Comparison of ENCODE assay signal across 8 mouse cellular contexts in genomic region chr6:38552636-38553000, GRCm38 (mm10). TPM values are rescaled to one million over a fixed set of nuclear protein-coding genes. Genes with fewer than 3 reads are reported as not detected.
A peak's percentile ranks its signal among the peaks of the same experiment; 100 is the strongest.
DNase-seq lines count a peak whose midpoint lies in the region; ATAC-seq and TF ChIP-seq lines count a peak whose summit lies in the region.

No protein-coding gene starts in this region.

- H3K36me3 ChIP-seq in heart, postnatal 0 days (replicated peaks; ENCODE audit: control insufficient read depth, insufficient read depth, low read length) = 0 out of 2 replicates have a peak, but pooled peaks cover 5% of the 10 kb centered on the region
- no peaks in the 10 kb centered on the region for H3K36me3 ChIP-seq in hindbrain, embryonic 12.5 days
- peaks cover 36% of the 10 kb centered on the region for H3K36me3 ChIP-seq in midbrain, embryonic 10.5 days

- DNase-seq in heart, postnatal 0 days (ENCODE audit: low spot score) = no peak
- no peak for DNase-seq in heart, adult 11 months
- no peak for DNase-seq in midbrain, embryonic 10.5 days (ENCODE audit: low spot score)
- no peak for DNase-seq in layer of hippocampus, adult 8-10 months (ENCODE audit: low spot score in 2 of 2)
- DNase-seq in MN1 (ENCODE audit: low spot score) = no peak
- no peak for DNase-seq in right cerebral cortex, postnatal 10 days (ENCODE audit: low spot score in 2 of 2)

- H3K4me2 ChIP-seq in heart, postnatal 0 days (ENCODE audit: low read depth, low read length) = peak overlapping the region; percentile 56
- peak overlapping the region; percentile 48 for H3K4me2 ChIP-seq in hindbrain, embryonic 12.5 days (replicated peaks)

- no peak for TF ChIP-seq POLR2A in bone marrow, adult 2 months (IDR thresholded peaks at IDR 0.05; ENCODE audit: borderline replicate concordance, control insufficient read depth, low read depth, low read length)

- H3K4me3 ChIP-seq in heart, postnatal 0 days (ENCODE audit: low read depth, low read length) = peak overlapping the region; percentile 78
- peak overlapping the region; percentile 92 for H3K4me3 ChIP-seq in bone marrow, adult 2 months (replicated peaks; ENCODE audit: control insufficient read depth, low read depth, low read length)
- H3K4me3 ChIP-seq in hindbrain, embryonic 12.5 days = peak overlapping the region; percentile 77
- peak overlapping the region; percentile 89 for H3K4me3 ChIP-seq in midbrain, embryonic 10.5 days

- H3K9me3 ChIP-seq in heart, postnatal 0 days (replicated peaks; ENCODE audit: control insufficient read depth, low read length) = no peaks in the 10 kb centered on the region
- no peaks in the 10 kb centered on the region for H3K9me3 ChIP-seq in hindbrain, embryonic 12.5 days (replicated peaks)
- H3K9me3 ChIP-seq in midbrain, embryonic 10.5 days (replicated peaks) = no peaks in the 10 kb centered on the region

- peaks cover 10% of the 10 kb centered on the region for H3K4me1 ChIP-seq in heart, postnatal 0 days (ENCODE audit: control insufficient read depth, insufficient read depth)
- no peaks in the 10 kb centered on the region; the same call in 1 of the 2 replicates for H3K4me1 ChIP-seq in bone marrow, adult 2 months (ENCODE audit: control insufficient read depth, insufficient read depth, low read length)
- peaks cover 8% of the 10 kb centered on the region for H3K4me1 ChIP-seq in hindbrain, embryonic 12.5 days
- peaks cover 29% of the 10 kb centered on the region for H3K4me1 ChIP-seq in midbrain, embryonic 10.5 days

- H3K27me3 ChIP-seq in heart, postnatal 0 days (ENCODE audit: control insufficient read depth, insufficient read depth, low read length) = no peaks in the 10 kb centered on the region
- no peaks in the 10 kb centered on the region for H3K27me3 ChIP-seq in hindbrain, embryonic 12.5 days
- H3K27me3 ChIP-seq in midbrain, embryonic 10.5 days (ENCODE audit: low read depth, poor library complexity, severe bottlenecking) = no peaks in the 10 kb centered on the region

- WGBS in heart, postnatal 0 days = 14% methylated on average over 5 of the region's 5 CpGs
- 6% methylated on average over 5 of the region's 5 CpGs for WGBS in bone marrow, adult 2 months
- 24% methylated on average over 5 of the region's 5 CpGs for WGBS in hindbrain, embryonic 12.5 days
- WGBS in midbrain, embryonic 10.5 days = 34% methylated on average over 5 of the region's 5 CpGs

- no peak for TF ChIP-seq CTCF in heart, postnatal 0 days (IDR thresholded peaks at IDR 0.05; ENCODE audit: low read depth)
- TF ChIP-seq CTCF in bone marrow, adult 2 months (IDR thresholded peaks at IDR 0.05; ENCODE audit: control insufficient read depth, insufficient read depth, low read length) = no peak

- no peak for TF ChIP-seq EP300 in heart, postnatal 0 days (IDR thresholded peaks at IDR 0.05; ENCODE audit: low read depth)

- ATAC-seq in heart, postnatal 0 days (ENCODE audit: insufficient read depth, low read depth) = no peak
- ATAC-seq in hindbrain, embryonic 12.5 days (ENCODE audit: low FRiP score) = no peak

- no peak overlapping the region for H3K27ac ChIP-seq in heart, postnatal 0 days (ENCODE audit: low read depth)
- H3K27ac ChIP-seq in bone marrow, adult 2 months (ENCODE audit: control insufficient read depth, insufficient read depth, low read depth, low read length, poor library complexity) = no peak overlapping the region
- H3K27ac ChIP-seq in hindbrain, embryonic 12.5 days = no peak overlapping the region
- H3K27ac ChIP-seq in midbrain, embryonic 10.5 days (replicated peaks) = peak overlapping the region; percentile 99

- peak overlapping the region; percentile 75 for H3K9ac ChIP-seq in heart, postnatal 0 days (replicated peaks; ENCODE audit: low read depth, low read length)
- peak overlapping the region; percentile 92 for H3K9ac ChIP-seq in hindbrain, embryonic 12.5 days

RNA-seq across cellular contexts. Expression of gene Luc7l2, which starts 1.5 kb away (rescaled TPM):
- total RNA-seq in heart, postnatal 0 days (2014; rRNA removed; ENCODE audit: low replicate concordance) = 41.0 and 55.8 TPM in 2 replicates
- polyA plus RNA-seq in heart, postnatal 0 days (2015; fragmentation: Nextera tagmentation; extraction: Ambion mirVana) = 23.4 and 23.5 TPM in 2 replicates
- polyA plus RNA-seq in bone marrow, adult 2 months (2011; ENCODE audit: insufficient read depth, insufficient read length, low replicate concordance, missing spikeins) = 164 and 190 TPM in 2 replicates
- 48.6 and 49.3 TPM in 2 replicates for polyA plus RNA-seq in hindbrain, embryonic 12.5 days (2016; fragmentation: Nextera tagmentation; extraction: Ambion mirVana)
- polyA plus RNA-seq in midbrain, embryonic 10.5 days (2016; fragmentation: Nextera tagmentation; extraction: Ambion mirVana) = 36.1 and 37.4 TPM in 2 replicates
- 100 to 1,000 TPM; 185 to 230 (median 205) TPM for total RNA-seq in layer of hippocampus, adult 8-10 months (2022)

RNA-seq across cellular contexts. Expression of gene Fmc1, which starts 19.3 kb away (rescaled TPM):
- total RNA-seq in heart, postnatal 0 days (2014; rRNA removed; ENCODE audit: low replicate concordance) = 119 and 185 TPM in 2 replicates
- 453 and 460 TPM in 2 replicates for polyA plus RNA-seq in heart, postnatal 0 days (2015; fragmentation: Nextera tagmentation; extraction: Ambion mirVana)
- polyA plus RNA-seq in bone marrow, adult 2 months (2011; ENCODE audit: insufficient read depth, insufficient read length, low replicate concordance, missing spikeins) = 22.7 and 28.7 TPM in 2 replicates
- 100 and 122 TPM in 2 replicates for polyA plus RNA-seq in hindbrain, embryonic 12.5 days (2016; fragmentation: Nextera tagmentation; extraction: Ambion mirVana)
- 121 TPM in 2 replicates for polyA plus RNA-seq in midbrain, embryonic 10.5 days (2016; fragmentation: Nextera tagmentation; extraction: Ambion mirVana)
- 10 to 100 TPM; 41.7 to 64.3 (median 47.9) TPM for total RNA-seq in layer of hippocampus, adult 8-10 months (2022)
